Mouse (Mus musculus) left cerebral cortex, adult 9 months (tissue): ENCODE measurements at regions not wholly inside any gene's neighbourhood (a gene's known extent, or its start where the extent isn't known, plus 50 kb on each side); places are given as distances from the start of the nearest gene placed in this dataset.

Experiments used
- DNase-seq, 2 experiments: peaks; one replicate each; pipeline ENCODE4 v3.0.0; 2022; ENCODE audit warnings: low spot score in 2 of 2

GRCm38 (mm10) chr7:70576112-70576910, 209.8 kb upstream of the Nr2f2 start:
- no peak for DNase-seq

GRCm38 (mm10) chr7:70575614-70576013, 209.1 kb upstream of the Nr2f2 start:
- DNase-seq, result no peak

GRCm38 (mm10) chr7:70574194-70574593, 207.7 kb upstream of the Nr2f2 start:
- no peak for DNase-seq

GRCm38 (mm10) chr7:70565034-70565433, 198.5 kb upstream of the Nr2f2 start:
- no peak for DNase-seq

- no peak for DNase-seq
Observed at GRCm38 (mm10) chr7:70548936-70549450, 182.5 kb upstream of the Nr2f2 start.

- DNase-seq, result no peak
Observed at GRCm38 (mm10) chr7:70541881-70542665, 175.5 kb upstream of the Nr2f2 start.

- DNase-seq, result no peak
Observed at GRCm38 (mm10) chr7:70539121-70539642, 172.6 kb upstream of the Nr2f2 start.

GRCm38 (mm10) chr7:70536046-70536445, 169.5 kb upstream of the Nr2f2 start:
- no peak for DNase-seq

- DNase-seq, result no peak
Observed at GRCm38 (mm10) chr7:70533552-70533951, 167.0 kb upstream of the Nr2f2 start.

GRCm38 (mm10) chr7:70527921-70528320, 161.4 kb upstream of the Nr2f2 start:
- DNase-seq, result no peak

GRCm38 (mm10) chr7:70525372-70525771, 158.8 kb upstream of the Nr2f2 start:
- DNase-seq, result no peak

GRCm38 (mm10) chr7:70524744-70525143, 158.2 kb upstream of the Nr2f2 start:
- no peak for DNase-seq

GRCm38 (mm10) chr7:70524251-70524650, 157.7 kb upstream of the Nr2f2 start:
- DNase-seq, result no peak

- no peak for DNase-seq
Observed at GRCm38 (mm10) chr7:70516741-70517140, 150.2 kb upstream of the Nr2f2 start.

GRCm38 (mm10) chr7:70515341-70515851, 148.9 kb upstream of the Nr2f2 start:
- DNase-seq, result no peak

GRCm38 (mm10) chr7:70514666-70515065, 148.1 kb upstream of the Nr2f2 start:
- no peak for DNase-seq

- no peak for DNase-seq
Observed at GRCm38 (mm10) chr7:70512354-70512753, 145.8 kb upstream of the Nr2f2 start.

- DNase-seq, result no peak
Observed at GRCm38 (mm10) chr7:70505671-70506181, 139.2 kb upstream of the Nr2f2 start.

- no peak for DNase-seq
Observed at GRCm38 (mm10) chr7:70501821-70502220, 135.3 kb upstream of the Nr2f2 start.

GRCm38 (mm10) chr7:70496541-70497154, 130.1 kb upstream of the Nr2f2 start:
- no peak for DNase-seq

- no peak for DNase-seq
Observed at GRCm38 (mm10) chr7:70484201-70484600, 117.7 kb upstream of the Nr2f2 start.

GRCm38 (mm10) chr7:70483536-70483935, 117.0 kb upstream of the Nr2f2 start:
- no peak for DNase-seq
